Mouse (Mus musculus) cerebellum, postnatal 25 days (tissue): Measurements from ENCODE around the gene C2cd2l.
"Not testable (repeated sequence)": the region's sequence is repeated elsewhere in the genome, so short reads cannot be mapped to it uniquely, and the experiment has no call there.

Experiments
- DNase-seq, 2 experiments: peaks; one replicate each; pipeline ENCODE4 v3.0.0; 2021; ENCODE audit warnings: mixed read lengths in 2 of 2

C2cd2l gene

GRCm38 (mm10) chr9:44311136-44312134 is 8.7 kb downstream of the C2cd2l start:
- DNase-seq: no peak

GRCm38 (mm10) chr9:44310750-44311135 is 9.3 kb downstream of the C2cd2l start:
- DNase-seq: no peak

- DNase-seq: no peak
These were observed 10.3 kb downstream of the C2cd2l start for GRCm38 (mm10) chr9:44309756-44310155.

- no peak for DNase-seq
These were observed 12.8 kb downstream of the C2cd2l start for GRCm38 (mm10) chr9:44307248-44307647.

GRCm38 (mm10) chr9:44306532-44306931 is 13.6 kb downstream of the C2cd2l start:
- DNase-seq: no peak

GRCm38 (mm10) chr9:44305466-44306079 is 14.5 kb downstream of the C2cd2l start, which contains the start of gene Hinfp:
Hinfp (minus strand) TSS chr9:44305671.
- peak; percentile 95 to 97 for DNase-seq

- not testable (repeated sequence) for DNase-seq
These were observed 20.1 kb downstream of the C2cd2l start for GRCm38 (mm10) chr9:44300001-44300400.

GRCm38 (mm10) chr9:44292490-44292889 is 27.6 kb downstream of the C2cd2l start:
- peak; percentile 56 to 75 for DNase-seq

GRCm38 (mm10) chr9:44288959-44289291 is 31.2 kb downstream of the C2cd2l start:
- DNase-seq: peak; percentile 42 to 53

- DNase-seq: peak; percentile 77 to 80
These were observed 31.8 kb downstream of the C2cd2l start, which contains the start of gene Abcg4 for GRCm38 (mm10) chr9:44288076-44288958. Abcg4 (minus strand) TSS chr9:44288615.

- DNase-seq: peak; percentile 61 to 69
These were observed 32.5 kb downstream of the C2cd2l start for GRCm38 (mm10) chr9:44287401-44288075.

GRCm38 (mm10) chr9:44287003-44287400 is 33.1 kb downstream of the C2cd2l start:
- peak in 1 of 2 experiments; percentile 47 for DNase-seq

GRCm38 (mm10) chr9:44286256-44286850 is 33.7 kb downstream of the C2cd2l start:
- no peak for DNase-seq

GRCm38 (mm10) chr9:44283183-44283582 is 36.9 kb downstream of the C2cd2l start:
- DNase-seq: no peak

GRCm38 (mm10) chr9:44269973-44270372 is 50.1 kb downstream of the C2cd2l start:
- DNase-seq: no peak

- peak; percentile 44 to 66 for DNase-seq
These were observed 51.0 kb downstream of the C2cd2l start for GRCm38 (mm10) chr9:44269077-44269476.

- no peak for DNase-seq
These were observed 51.7 kb downstream of the C2cd2l start, which contains the start of gene Nlrx1 for GRCm38 (mm10) chr9:44268432-44268831. Nlrx1 (minus strand) TSS chr9:44268599.

- DNase-seq: peak; percentile 86 to 91
These were observed 52.1 kb downstream of the C2cd2l start for GRCm38 (mm10) chr9:44268027-44268360.

GRCm38 (mm10) chr9:44267319-44268026 is 52.6 kb downstream of the C2cd2l start:
- peak; percentile 41 to 42 for DNase-seq

- DNase-seq: no peak
These were observed 53.4 kb downstream of the C2cd2l start for GRCm38 (mm10) chr9:44266478-44267226.
